Mouse (Mus musculus) heart, postnatal 0 days (tissue): ENCODE measurements at regions not wholly inside any gene's neighbourhood (a gene's known extent, or its start where the extent isn't known, plus 50 kb on each side); places are given as distances from the start of the nearest gene placed in this dataset.
A peak's percentile ranks its signal among the peaks of the same experiment; 100 is the strongest.

Source experiments
- ATAC-seq: fragments of 200-750 bp; cut with Nextera tagmentation; 2 replicates; pipeline ENCODE4 v1.8.0; 2017; ENCODE audit warnings: low read depth, moderate number of reproducible peaks, moderate library complexity; ENCODE audit not compliant: insufficient read depth
- DNase-seq: peaks from one replicate; pipeline ENCODE4 v3.0.0-alpha.2; 2016; ENCODE audit warnings: low spot score
- H3K27ac ChIP-seq: fragments of 300-500 bp; sonication (generic); 2 replicates; pipeline ENCODE4 v1.5.1; 2014; ENCODE audit warnings: low read depth, mild to moderate bottlenecking
- H3K27me3 ChIP-seq: fragments of 300-500 bp; sonication (generic); 2 replicates; pipeline ENCODE4 v1.6.1; 2014; ENCODE audit warnings: low read length, mixed read lengths; ENCODE audit not compliant: control insufficient read depth, insufficient read depth
- H3K36me3 ChIP-seq: fragments of 300-500 bp; sonication (generic); replicated peaks from 2 replicates; pipeline ENCODE4 v1.6.1; 2014; ENCODE audit warnings: low read length, mixed read lengths; ENCODE audit not compliant: control insufficient read depth, insufficient read depth
- H3K4me1 ChIP-seq: fragments of 300-500 bp; sonication (generic); 2 replicates; pipeline ENCODE4 v1.6.1; 2014; ENCODE audit warnings: antibody characterized with exemption; ENCODE audit not compliant: control insufficient read depth, insufficient read depth
- H3K4me2 ChIP-seq: fragments of 300-500 bp; sonication (generic); 2 replicates; pipeline ENCODE4 v1.6.1; 2014; ENCODE audit warnings: low read depth, mild to moderate bottlenecking, low read length, moderate library complexity
- H3K4me3 ChIP-seq: fragments of 300-500 bp; sonication (generic); 2 replicates; pipeline ENCODE4 v1.5.1; 2014; ENCODE audit warnings: low read depth, low read length
- H3K9ac ChIP-seq: fragments of 300-500 bp; sonication (generic); replicated peaks from 2 replicates; pipeline ENCODE4 v1.6.1; 2014; ENCODE audit warnings: low read depth, low read length, mixed read lengths
- H3K9me3 ChIP-seq: fragments of 300-500 bp; sonication (generic); replicated peaks from 2 replicates; pipeline ENCODE4 v1.6.1; 2016; ENCODE audit warnings: low read length; ENCODE audit not compliant: control insufficient read depth
- CTCF ChIP-seq: IDR thresholded peaks from 2 replicates; pipeline ENCODE4 v1.5.1; 2016; ENCODE audit warnings: antibody characterized with exemption, control low read depth, low read depth
- EP300 ChIP-seq: IDR thresholded peaks from 2 replicates; pipeline ENCODE4 v1.6.1; 2016; ENCODE audit warnings: antibody characterized with exemption, low read depth
- WGBS: fragments of 180-500 bp; shearing (Covaris S2); extraction: QIAGEN DNeasy Blood & Tissue Kit; methylation state at CpG from one replicate; pipeline ENCODE4 v1.1.7; 2014; 5-methylcytosine and 5-hydroxymethylcytosine counted together

- Histone ChIP-seq H3K4me2 (no peak overlapping the region), H3K9ac (no peak overlapping the region), H3K27ac (no peak overlapping the region), H3K36me3 (no peaks in the 10 kb centered on the region), H3K4me3 (no peak overlapping the region), H3K4me1 (no peaks in the 10 kb centered on the region), H3K27me3 (no peaks in the 10 kb centered on the region), H3K9me3 (no peaks in the 10 kb centered on the region)
- TF ChIP-seq EP300, result no peak
- TF ChIP-seq CTCF, result no peak
- ATAC-seq, result no peak
- WGBS, result 31% methylated on average over 8 of the region's 8 CpGs
- DNase-seq, result no peak
These were observed 57.3 kb downstream of the Cbln4 start for GRCm38 (mm10) chr2:171985813-171986572.

- Histone ChIP-seq H3K9ac (no peak overlapping the region), H3K9me3 (no peaks in the 10 kb centered on the region), H3K27me3 (no peaks in the 10 kb centered on the region), H3K4me2 (no peak overlapping the region), H3K27ac (no peak overlapping the region), H3K36me3 (no peaks in the 10 kb centered on the region), H3K4me3 (no peak overlapping the region), H3K4me1 (no peaks in the 10 kb centered on the region)
- peak; percentile 38 for DNase-seq
- 36% methylated on average over 11 of the region's 13 CpGs for WGBS
- peak; percentile 86 for ATAC-seq
- TF ChIP-seq CTCF (no peak), EP300 (0 out of 2 replicates have a peak, but pooled peaks have one; percentile 49)
These were observed 73.9 kb downstream of the Cbln4 start for GRCm38 (mm10) chr2:171969311-171969905.

- no peak overlapping the region for H3K9ac ChIP-seq
- no peak overlapping the region for H3K27ac ChIP-seq
- no peak for TF ChIP-seq EP300
- TF ChIP-seq CTCF, result no peak
- H3K36me3 ChIP-seq, result no peaks in the 10 kb centered on the region
- ATAC-seq (no peak), DNase-seq (no peak)
- no peaks in the 10 kb centered on the region for H3K27me3 ChIP-seq
- H3K4me2 ChIP-seq, result no peak overlapping the region
- H3K4me1 ChIP-seq, result no peaks in the 10 kb centered on the region
- WGBS, result 74% methylated on average over 7 of the region's 7 CpGs
- H3K4me3 ChIP-seq, result no peak overlapping the region
- H3K9me3 ChIP-seq, result no peaks in the 10 kb centered on the region
These were observed 96.6 kb downstream of the Cbln4 start for GRCm38 (mm10) chr2:171946569-171947250.

GRCm38 (mm10) chr2:171942671-171943070, 100.6 kb downstream of the Cbln4 start:
- TF ChIP-seq EP300 (no peak), CTCF (no peak)
- ATAC-seq (no peak), DNase-seq (no peak)
- no peak overlapping the region for H3K4me3 ChIP-seq
- no peaks in the 10 kb centered on the region for H3K9me3 ChIP-seq
- no peak overlapping the region for H3K27ac ChIP-seq
- no peak overlapping the region for H3K9ac ChIP-seq
- peaks cover 5% of the 10 kb centered on the region; the same call in 1 of the 2 replicates for H3K4me1 ChIP-seq
- H3K4me2 ChIP-seq, result no peak overlapping the region
- no peaks in the 10 kb centered on the region for H3K36me3 ChIP-seq
- WGBS, result 78% methylated on average over 9 of the region's 9 CpGs
- H3K27me3 ChIP-seq, result no peaks in the 10 kb centered on the region

GRCm38 (mm10) chr2:171935646-171936325, 107.5 kb downstream of the Cbln4 start:
- ATAC-seq (no peak), DNase-seq (no peak)
- Histone ChIP-seq H3K27me3 (no peaks in the 10 kb centered on the region), H3K36me3 (no peaks in the 10 kb centered on the region), H3K4me2 (no peak overlapping the region), H3K9ac (no peak overlapping the region), H3K4me3 (no peak overlapping the region), H3K9me3 (no peaks in the 10 kb centered on the region), H3K4me1 (peaks cover 5% of the 10 kb centered on the region; the same call in 1 of the 2 replicates), H3K27ac (no peak overlapping the region)
- TF ChIP-seq EP300, result no peak
- no peak for TF ChIP-seq CTCF
- 62% methylated on average over 13 of the region's 13 CpGs for WGBS
